ENCODE assay signal across 11 mouse cellular contexts in genomic region chr5:116461354-116462042, GRCm38 (mm10). TPM values are rescaled to one million over a fixed set of nuclear protein-coding genes. Genes with fewer than 3 reads are reported as not detected.
A peak's percentile ranks its signal among the peaks of the same experiment; 100 is the strongest.
DNase-seq lines count a peak whose midpoint lies in the region; ATAC-seq and TF ChIP-seq lines count a peak whose summit lies in the region.
"Had no signal": no experiment of that assay in that cellular context is flagged by ENCODE, and none has a peak within 500 bp of the region (broad histone marks: within the 10 kb centered on the region; RNA-seq: fewer than 3 reads in every experiment).

No protein-coding gene starts in this region.

- TF ChIP-seq EP300 in heart, adult 2 months (IDR thresholded peaks at IDR 0.05; ENCODE audit: insufficient read depth, low read depth, low read length), result no peak
- TF ChIP-seq EP300 in ES-Bruce4 (IDR thresholded peaks at IDR 0.05; ENCODE audit: insufficient read depth, low read depth, low read length), result no peak

- no peak overlapping the region for H3K27ac ChIP-seq in heart, adult 2 months
- H3K27ac ChIP-seq in heart, embryonic 10.5 days, result no peak overlapping the region
- H3K27ac ChIP-seq in ES-Bruce4 (ENCODE audit: insufficient read depth, low read length), result no peak overlapping the region
- peak overlapping the region; percentile 6; the same call in 1 of the 2 replicates for H3K27ac ChIP-seq in forebrain, embryonic 13.5 days

- no peak overlapping the region for H3K4me3 ChIP-seq in heart, adult 2 months
- no peak overlapping the region for H3K4me3 ChIP-seq in heart, embryonic 10.5 days
- no peak overlapping the region for H3K4me3 ChIP-seq in ES-Bruce4 (ENCODE audit: low read depth, low read length)
- H3K4me3 ChIP-seq in forebrain, embryonic 13.5 days, result no peak overlapping the region

- DNase-seq in heart, adult 2 months, result no peak
- no peak for DNase-seq in heart, embryonic 10.5 days (ENCODE audit: low spot score)
- peak; percentile 25 for DNase-seq in mesoderm, embryonic 11.5 days (ENCODE audit: low read depth, low spot score)
- no peak for DNase-seq in adrenal gland, adult 2 months
- DNase-seq in frontal cortex, postnatal 14 days (ENCODE audit: low spot score in 2 of 2), result no peak
- DNase-seq: adrenal gland, adult 8-10 months; cerebellum, postnatal 25 days; gastrocnemius, postnatal 25 days had no signal

- intact Hi-C loops in heart, adult 2 months (cut with DNase I), result no loop called here

- TF ChIP-seq POLR2A in heart, adult 2 months (IDR thresholded peaks at IDR 0.05; ENCODE audit: insufficient read depth, low read depth, low read length), result no peak
- TF ChIP-seq POLR2A in ES-Bruce4 (IDR thresholded peaks at IDR 0.05; ENCODE audit: insufficient read depth, low read length), result no peak

- WGBS in heart, adult 2 months, result 71% methylated on average over 11 of the region's 11 CpGs
- WGBS in heart, embryonic 10.5 days, result 61% methylated on average over 11 of the region's 11 CpGs
- WGBS in forebrain, embryonic 13.5 days, result 13% methylated on average over 11 of the region's 11 CpGs

- H3K27me3 ChIP-seq in heart, adult 2 months (ENCODE audit: control insufficient read depth, insufficient read depth, low read length), result no peaks in the 10 kb centered on the region
- no peaks in the 10 kb centered on the region for H3K27me3 ChIP-seq in heart, embryonic 10.5 days (ENCODE audit: insufficient read depth, poor library complexity, severe bottlenecking)
- H3K27me3 ChIP-seq in ES-Bruce4 (ENCODE audit: control insufficient read depth, insufficient read depth, low read length, poor library complexity, severe bottlenecking), result no peaks in the 10 kb centered on the region
- 0 out of 2 replicates have a peak, but pooled peaks cover 1% of the 10 kb centered on the region for H3K27me3 ChIP-seq in forebrain, embryonic 13.5 days

- H3K9me3 ChIP-seq in heart, embryonic 10.5 days, result peaks cover 5% of the 10 kb centered on the region; the same call in 1 of the 2 replicates
- peaks cover 5% of the 10 kb centered on the region; the same call in 1 of the 2 replicates for H3K9me3 ChIP-seq in ES-Bruce4 (replicated peaks; ENCODE audit: control insufficient read depth, insufficient read depth, low read length, poor library complexity, severe bottlenecking)
- H3K9me3 ChIP-seq in forebrain, embryonic 13.5 days (replicated peaks), result peaks cover 17% of the 10 kb centered on the region

- no peaks in the 10 kb centered on the region for H3K4me1 ChIP-seq in heart, adult 2 months (ENCODE audit: control insufficient read depth, insufficient read depth, low read length)
- no peaks in the 10 kb centered on the region for H3K4me1 ChIP-seq in heart, embryonic 10.5 days
- peaks cover under 1% of the 10 kb centered on the region for H3K4me1 ChIP-seq in ES-Bruce4 (ENCODE audit: control insufficient read depth, insufficient read depth, low read length)
- H3K4me1 ChIP-seq in forebrain, embryonic 13.5 days, result peaks cover 25% of the 10 kb centered on the region

- no peak overlapping the region for H3K9ac ChIP-seq in heart, adult 2 months (ENCODE audit: low read depth, low read length)
- H3K9ac ChIP-seq in ES-Bruce4 (ENCODE audit: low read depth, poor library complexity, severe bottlenecking), result no peak overlapping the region
- no peak overlapping the region for H3K9ac ChIP-seq in forebrain, embryonic 13.5 days

- H3K4me2 ChIP-seq in forebrain, embryonic 13.5 days, result no peak overlapping the region

- ATAC-seq in forebrain, embryonic 13.5 days, result no peak
- no peak for ATAC-seq in erythroid progenitor cell, adult 5-6 weeks (replicated peaks; ENCODE audit: low FRiP score, poor library complexity, severe bottlenecking)

- TF ChIP-seq CTCF in heart, adult 2 months (IDR thresholded peaks at IDR 0.05), result peak; percentile 42
- TF ChIP-seq CTCF in ES-Bruce4 (IDR thresholded peaks at IDR 0.05; ENCODE audit: low read depth, low read length), result peak; percentile 87

- no peaks in the 10 kb centered on the region for H3K79me2 ChIP-seq in heart, adult 2 months (replicated peaks; ENCODE audit: control insufficient read depth, insufficient read depth, low read length)

- no peaks in the 10 kb centered on the region for H3K36me3 ChIP-seq in heart, adult 2 months (ENCODE audit: control insufficient read depth, insufficient read depth, low read length)
- no peaks in the 10 kb centered on the region for H3K36me3 ChIP-seq in heart, embryonic 10.5 days
- H3K36me3 ChIP-seq in ES-Bruce4 (ENCODE audit: control insufficient read depth, insufficient read depth, low read length, poor library complexity, severe bottlenecking), result no peaks in the 10 kb centered on the region
- peaks cover 45% of the 10 kb centered on the region for H3K36me3 ChIP-seq in forebrain, embryonic 13.5 days (ENCODE audit: poor library complexity, severe bottlenecking)

RNA-seq across cellular contexts. Expression of gene Hspb8, which starts 38.8 kb away (rescaled TPM):
- total RNA-seq in heart, adult 2 months (2021), result 100 to 1,000 TPM; 419 to 483 TPM
- 552 and 677 TPM in 2 replicates for polyA plus RNA-seq in heart, adult 2 months (2012; rRNA removed)
- polyA plus RNA-seq in heart, embryonic 10.5 days (2016; fragmentation: Nextera tagmentation; extraction: Ambion mirVana), result 26.9 and 40.5 TPM in 2 replicates
- polyA plus RNA-seq in ES-Bruce4 (2011; ENCODE audit: insufficient read depth, insufficient read length, low read depth, missing spikeins), result 64.0 and 68.1 TPM in 2 replicates
- 4.5 and 7.2 TPM in 2 replicates for polyA plus RNA-seq in forebrain, embryonic 13.5 days (2015; fragmentation: Nextera tagmentation; extraction: Ambion mirVana)
- total RNA-seq in adrenal gland, adult 2 months (2021), result 100 to 1,000 TPM; 137 to 190 TPM
- polyA plus RNA-seq in adrenal gland, adult 2 months (2012; rRNA removed), result 137 and 140 TPM in 2 replicates
- not detected in 2 replicates for total RNA-seq in erythroid progenitor cell, adult 5-6 weeks (2015; ENCODE audit: low replicate concordance)
- total RNA-seq in erythroid progenitor cell, adult 5-6 weeks (2017; ENCODE audit: low replicate concordance), result not detected in 2 replicates
